Mouse (Mus musculus): ENCODE measurements at regions not wholly inside any gene's neighbourhood (a gene's known extent, or its start where the extent isn't known, plus 50 kb on each side); places are given as distances from the start of the nearest gene placed in this dataset.
A peak's percentile ranks its signal among the peaks of the same experiment; 100 is the strongest.

- intact Hi-C loops (cut with DNase I): no loop called here
- DNase-seq: peak; percentile 18
Measured at GRCm38 (mm10) chr12:62881202-62881601, 1358.3 kb downstream of the Lrfn5 start.

GRCm38 (mm10) chr12:62892851-62893632 is 1370.1 kb downstream of the Lrfn5 start:
- peak; percentile 3 for DNase-seq
- intact Hi-C loops (cut with DNase I): no loop called here

All from left cerebral cortex, postnatal 4 days (tissue).